Mouse (Mus musculus): ENCODE results near the gene Majin. TPM values are rescaled to one million over a fixed set of nuclear protein-coding genes. Genes with fewer than 3 reads are reported as not detected.
A peak's percentile ranks its signal among the peaks of the same experiment; 100 is the strongest.

Gene Majin
- polyA plus RNA-seq, 1 experiment from 2014 or later = not detected

- Histone ChIP-seq H3K4me3 (ENCODE audit: low read depth, low read length) (no peak overlapping the region), H3K9me3 (ENCODE audit: control insufficient read depth, low read length) (no peaks in the 10 kb centered on the region), H3K4me2 (ENCODE audit: low read length) (no peak overlapping the region), H3K9ac (ENCODE audit: low read length) (no peak overlapping the region), H3K27me3 (replicated peaks; ENCODE audit: control insufficient read depth, insufficient read depth, low read length) (no peaks in the 10 kb centered on the region), H3K27ac (ENCODE audit: low read depth) (no peak overlapping the region), H3K4me1 (replicated peaks; ENCODE audit: control insufficient read depth, insufficient read depth, low read length) (no peaks in the 10 kb centered on the region), H3K36me3 (ENCODE audit: control insufficient read depth, insufficient read depth, low read length) (no peaks in the 10 kb centered on the region)
- no peak for DNase-seq (ENCODE audit: low spot score)
- no peak for ATAC-seq (replicated peaks; ENCODE audit: low FRiP score, low TSS enrichment, low read depth)
- WGBS = 69% methylated on average over 6 of the region's 6 CpGs
These were observed 27.0 kb upstream of the Majin start for GRCm38 (mm10) chr19:6157220-6157619.

GRCm38 (mm10) chr19:6163872-6164547 lies 20.2 kb upstream of the Majin start:
- 56% methylated on average over 10 of the region's 10 CpGs for WGBS
- ATAC-seq (replicated peaks; ENCODE audit: low FRiP score, low TSS enrichment, low read depth) (0 out of 2 replicates have a peak, but pooled peaks have one; percentile 43), DNase-seq (ENCODE audit: low spot score) (no peak)
- no peaks in the 10 kb centered on the region for H3K36me3 ChIP-seq (ENCODE audit: control insufficient read depth, insufficient read depth, low read length)
- no peak overlapping the region for H3K9ac ChIP-seq (ENCODE audit: low read length)
- H3K9me3 ChIP-seq (ENCODE audit: control insufficient read depth, low read length) = no peaks in the 10 kb centered on the region
- H3K27ac ChIP-seq (ENCODE audit: low read depth) = no peak overlapping the region
- H3K4me2 ChIP-seq (ENCODE audit: low read length) = no peak overlapping the region
- H3K4me1 ChIP-seq (replicated peaks; ENCODE audit: control insufficient read depth, insufficient read depth, low read length) = peaks cover 5% of the 10 kb centered on the region; the same call in 1 of the 2 replicates
- no peaks in the 10 kb centered on the region for H3K27me3 ChIP-seq (replicated peaks; ENCODE audit: control insufficient read depth, insufficient read depth, low read length)
- no peak overlapping the region for H3K4me3 ChIP-seq (ENCODE audit: low read depth, low read length)

GRCm38 (mm10) chr19:6166750-6167149 lies 17.4 kb upstream of the Majin start:
- Histone ChIP-seq H3K4me1 (replicated peaks; ENCODE audit: control insufficient read depth, insufficient read depth, low read length) (peaks cover 5% of the 10 kb centered on the region; the same call in 1 of the 2 replicates), H3K27ac (ENCODE audit: low read depth) (no peak overlapping the region), H3K9ac (ENCODE audit: low read length) (no peak overlapping the region), H3K9me3 (ENCODE audit: control insufficient read depth, low read length) (no peaks in the 10 kb centered on the region), H3K4me2 (ENCODE audit: low read length) (no peak overlapping the region), H3K36me3 (ENCODE audit: control insufficient read depth, insufficient read depth, low read length) (no peaks in the 10 kb centered on the region), H3K27me3 (replicated peaks; ENCODE audit: control insufficient read depth, insufficient read depth, low read length) (no peaks in the 10 kb centered on the region), H3K4me3 (ENCODE audit: low read depth, low read length) (no peak overlapping the region)
- 73% methylated on average over 4 of the region's 4 CpGs for WGBS
- DNase-seq (ENCODE audit: low spot score) (no peak), ATAC-seq (replicated peaks; ENCODE audit: low FRiP score, low TSS enrichment, low read depth) (no peak)

- Histone ChIP-seq H3K9me3 (ENCODE audit: control insufficient read depth, low read length) (no peaks in the 10 kb centered on the region), H3K4me1 (replicated peaks; ENCODE audit: control insufficient read depth, insufficient read depth, low read length) (no peaks in the 10 kb centered on the region), H3K4me2 (ENCODE audit: low read length) (no peak overlapping the region), H3K27ac (ENCODE audit: low read depth) (no peak overlapping the region), H3K36me3 (ENCODE audit: control insufficient read depth, insufficient read depth, low read length) (no peaks in the 10 kb centered on the region), H3K27me3 (replicated peaks; ENCODE audit: control insufficient read depth, insufficient read depth, low read length) (no peaks in the 10 kb centered on the region), H3K9ac (ENCODE audit: low read length) (no peak overlapping the region), H3K4me3 (ENCODE audit: low read depth, low read length) (no peak overlapping the region)
- WGBS = 87% methylated on average over 8 of the region's 8 CpGs
- no peak for DNase-seq (ENCODE audit: low spot score)
- ATAC-seq (replicated peaks; ENCODE audit: low FRiP score, low TSS enrichment, low read depth) = no peak
These were observed 13.0 kb upstream of the Majin start for GRCm38 (mm10) chr19:6171215-6171614.

GRCm38 (mm10) chr19:6174771-6175170 lies 9.4 kb upstream of the Majin start:
- Histone ChIP-seq H3K4me2 (ENCODE audit: low read length) (no peak overlapping the region), H3K9me3 (ENCODE audit: control insufficient read depth, low read length) (no peaks in the 10 kb centered on the region), H3K36me3 (ENCODE audit: control insufficient read depth, insufficient read depth, low read length) (no peaks in the 10 kb centered on the region), H3K9ac (ENCODE audit: low read length) (no peak overlapping the region), H3K27ac (ENCODE audit: low read depth) (no peak overlapping the region), H3K4me3 (ENCODE audit: low read depth, low read length) (no peak overlapping the region), H3K4me1 (replicated peaks; ENCODE audit: control insufficient read depth, insufficient read depth, low read length) (no peaks in the 10 kb centered on the region), H3K27me3 (replicated peaks; ENCODE audit: control insufficient read depth, insufficient read depth, low read length) (no peaks in the 10 kb centered on the region)
- ATAC-seq (replicated peaks; ENCODE audit: low FRiP score, low TSS enrichment, low read depth) (no peak), DNase-seq (ENCODE audit: low spot score) (no peak)
- WGBS = 15% methylated on average over 5 of the region's 5 CpGs

- Histone ChIP-seq H3K36me3 (ENCODE audit: control insufficient read depth, insufficient read depth, low read length) (no peaks in the 10 kb centered on the region), H3K27me3 (replicated peaks; ENCODE audit: control insufficient read depth, insufficient read depth, low read length) (no peaks in the 10 kb centered on the region), H3K4me1 (replicated peaks; ENCODE audit: control insufficient read depth, insufficient read depth, low read length) (no peaks in the 10 kb centered on the region), H3K9me3 (ENCODE audit: control insufficient read depth, low read length) (no peaks in the 10 kb centered on the region), H3K4me2 (ENCODE audit: low read length) (no peak overlapping the region), H3K9ac (ENCODE audit: low read length) (no peak overlapping the region), H3K4me3 (ENCODE audit: low read depth, low read length) (no peak overlapping the region), H3K27ac (ENCODE audit: low read depth) (no peak overlapping the region)
- DNase-seq (ENCODE audit: low spot score) (no peak), ATAC-seq (replicated peaks; ENCODE audit: low FRiP score, low TSS enrichment, low read depth) (no peak)
- 91% methylated on average over 3 of the region's 6 CpGs for WGBS
These were observed 5.4 kb upstream of the Majin start for GRCm38 (mm10) chr19:6178775-6179174.

GRCm38 (mm10) chr19:6181629-6182028 lies 2.6 kb upstream of the Majin start:
- no peaks in the 10 kb centered on the region for H3K4me1 ChIP-seq (replicated peaks; ENCODE audit: control insufficient read depth, insufficient read depth, low read length)
- H3K4me3 ChIP-seq (ENCODE audit: low read depth, low read length) = no peak overlapping the region
- H3K27ac ChIP-seq (ENCODE audit: low read depth) = no peak overlapping the region
- no peaks in the 10 kb centered on the region for H3K36me3 ChIP-seq (ENCODE audit: control insufficient read depth, insufficient read depth, low read length)
- 16% methylated on average over 5 of the region's 5 CpGs for WGBS
- H3K9me3 ChIP-seq (ENCODE audit: control insufficient read depth, low read length) = no peaks in the 10 kb centered on the region
- no peak overlapping the region for H3K4me2 ChIP-seq (ENCODE audit: low read length)
- no peak overlapping the region for H3K9ac ChIP-seq (ENCODE audit: low read length)
- ATAC-seq (replicated peaks; ENCODE audit: low FRiP score, low TSS enrichment, low read depth) (no peak), DNase-seq (ENCODE audit: low spot score) (peak; percentile 83)
- no peaks in the 10 kb centered on the region for H3K27me3 ChIP-seq (replicated peaks; ENCODE audit: control insufficient read depth, insufficient read depth, low read length)

GRCm38 (mm10) chr19:6182534-6182933 lies 1.7 kb upstream of the Majin start:
- Histone ChIP-seq H3K27me3 (replicated peaks; ENCODE audit: control insufficient read depth, insufficient read depth, low read length) (no peaks in the 10 kb centered on the region), H3K9me3 (ENCODE audit: control insufficient read depth, low read length) (no peaks in the 10 kb centered on the region), H3K4me3 (ENCODE audit: low read depth, low read length) (no peak overlapping the region), H3K27ac (ENCODE audit: low read depth) (no peak overlapping the region), H3K9ac (ENCODE audit: low read length) (no peak overlapping the region), H3K36me3 (ENCODE audit: control insufficient read depth, insufficient read depth, low read length) (no peaks in the 10 kb centered on the region), H3K4me2 (ENCODE audit: low read length) (no peak overlapping the region), H3K4me1 (replicated peaks; ENCODE audit: control insufficient read depth, insufficient read depth, low read length) (no peaks in the 10 kb centered on the region)
- WGBS = 11% methylated on average over 3 of the region's 3 CpGs
- DNase-seq (ENCODE audit: low spot score) = no peak
- no peak for ATAC-seq (replicated peaks; ENCODE audit: low FRiP score, low TSS enrichment, low read depth)

- 77% methylated on average over 2 of the region's 2 CpGs for WGBS
- Histone ChIP-seq H3K9ac (ENCODE audit: low read length) (no peak overlapping the region), H3K27ac (ENCODE audit: low read depth) (no peak overlapping the region), H3K9me3 (ENCODE audit: control insufficient read depth, low read length) (no peaks in the 10 kb centered on the region), H3K27me3 (replicated peaks; ENCODE audit: control insufficient read depth, insufficient read depth, low read length) (no peaks in the 10 kb centered on the region), H3K4me2 (ENCODE audit: low read length) (no peak overlapping the region), H3K4me3 (ENCODE audit: low read depth, low read length) (no peak overlapping the region), H3K36me3 (ENCODE audit: control insufficient read depth, insufficient read depth, low read length) (no peaks in the 10 kb centered on the region), H3K4me1 (replicated peaks; ENCODE audit: control insufficient read depth, insufficient read depth, low read length) (no peaks in the 10 kb centered on the region)
- ATAC-seq (replicated peaks; ENCODE audit: low FRiP score, low TSS enrichment, low read depth) (no peak), DNase-seq (ENCODE audit: low spot score) (no peak)
These were observed 20.1 kb downstream of the Majin start for GRCm38 (mm10) chr19:6204265-6204664.
